Mouse (Mus musculus): ENCODE data around the gene Olfr520. TPM values are rescaled to one million over a fixed set of nuclear protein-coding genes. Genes with fewer than 3 reads are reported as not detected.
"Not testable (repeated sequence)": the region's sequence is repeated elsewhere in the genome, so short reads cannot be mapped to it uniquely, and the experiment has no call there.

Olfr520 gene
- polyA plus RNA-seq, 1 experiment, result not detected

DNA sequence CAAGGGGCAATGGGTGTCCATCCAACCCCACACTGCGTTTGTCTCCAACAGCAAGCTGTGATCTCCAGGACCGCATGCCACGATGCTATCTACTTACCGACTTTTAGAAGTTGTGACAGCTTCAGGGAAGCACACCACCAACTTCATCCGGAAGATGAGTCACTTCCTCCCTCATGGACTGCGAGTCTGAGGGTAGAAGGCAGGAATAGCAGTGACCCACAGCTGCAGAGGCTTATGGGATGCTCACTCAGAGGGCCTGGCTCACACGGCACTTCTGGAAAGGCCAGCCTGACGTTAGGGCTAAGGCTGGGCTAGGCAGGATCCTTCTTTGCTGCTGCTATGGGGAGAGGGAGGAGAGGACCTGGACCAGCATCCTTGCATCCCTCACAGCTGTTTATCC, 18.9 kb upstream of the Olfr520 start, which contains the start of gene Slco2b1:
TSS of gene Slco2b1 (minus strand) at position 175 of the 400 bp plus-strand sequence.
- Histone ChIP-seq H3K36me3 (ENCODE audit: control insufficient read depth, insufficient read depth, low read length) (no peaks in the 10 kb centered on the region), H3K27me3 (ENCODE audit: control insufficient read depth, insufficient read depth, low read length) (no peaks in the 10 kb centered on the region), H3K4me1 (ENCODE audit: control insufficient read depth, insufficient read depth, insufficient read length) (no peaks in the 10 kb centered on the region), H3K4me3 (ENCODE audit: extremely low read depth, insufficient read depth, insufficient read length) (no peak within 1 kb of the TSS), H3K27ac (ENCODE audit: insufficient read depth, low read length) (no peak within 1 kb of the TSS)
- DNase-seq (ENCODE audit: low read depth in 1 of 2, low spot score in 2 of 2), result no peak
- no peak for TF ChIP-seq CTCF (IDR thresholded peaks at IDR 0.05; ENCODE audit: extremely low read depth, insufficient read depth, insufficient read length, insufficient replicate concordance)
- no peak for TF ChIP-seq POLR2A (IDR thresholded peaks at IDR 0.05; ENCODE audit: low read depth, low read length)
- 47% methylated on average over 8 of the region's 8 CpGs for WGBS

DNA sequence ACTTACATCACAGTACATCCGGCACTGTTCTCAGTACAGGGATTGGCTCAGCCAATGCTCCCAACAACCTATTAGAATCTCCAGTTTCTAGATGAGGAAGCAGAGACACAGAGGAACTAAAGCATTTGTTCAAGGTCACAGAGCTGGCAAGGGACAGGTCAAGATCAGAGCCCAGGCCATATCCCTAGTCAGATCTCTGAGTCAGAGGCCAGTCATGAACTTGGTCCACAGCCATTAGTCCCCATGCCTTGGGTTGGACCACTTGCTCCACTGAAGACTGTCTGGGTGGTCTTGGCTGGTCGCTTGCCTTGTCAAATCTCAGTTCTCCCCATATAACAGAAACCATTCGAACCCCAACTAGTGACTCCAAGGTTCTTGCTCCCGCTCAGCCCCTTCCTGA, 17.6 kb upstream of the Olfr520 start:
- DNase-seq (ENCODE audit: low read depth in 1 of 2, low spot score in 2 of 2), result no peak
- H3K4me1 ChIP-seq (ENCODE audit: control insufficient read depth, insufficient read depth, insufficient read length), result no peaks in the 10 kb centered on the region
- 94% methylated on average over 4 of the region's 4 CpGs for WGBS

DNA sequence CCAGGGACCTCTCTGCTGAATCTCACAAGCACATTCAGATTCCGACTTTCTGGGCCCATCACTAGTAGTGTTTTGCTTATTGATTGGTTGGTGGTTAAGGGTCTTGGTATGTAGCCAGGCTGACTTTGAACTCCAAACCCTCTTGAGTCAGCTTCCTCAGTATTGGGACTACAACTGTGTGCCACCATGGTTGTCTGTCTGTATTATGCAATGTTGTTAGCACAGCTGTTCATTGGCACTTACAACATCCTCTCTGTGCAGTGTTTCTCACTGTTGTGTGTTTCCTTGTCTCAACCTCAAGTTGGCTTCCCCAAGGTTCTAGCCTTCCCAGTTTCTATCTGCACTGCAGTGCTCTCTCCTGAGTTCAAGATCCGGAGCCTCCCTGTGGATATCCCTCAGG, 13.5 kb upstream of the Olfr520 start:
- Histone ChIP-seq H3K4me3 (ENCODE audit: extremely low read depth, insufficient read depth, insufficient read length) (no peak overlapping the region), H3K36me3 (ENCODE audit: control insufficient read depth, insufficient read depth, low read length) (no peaks in the 10 kb centered on the region), H3K27me3 (ENCODE audit: control insufficient read depth, insufficient read depth, low read length) (no peaks in the 10 kb centered on the region), H3K27ac (ENCODE audit: insufficient read depth, low read length) (no peak overlapping the region), H3K4me1 (ENCODE audit: control insufficient read depth, insufficient read depth, insufficient read length) (no peaks in the 10 kb centered on the region)
- TF ChIP-seq CTCF (IDR thresholded peaks at IDR 0.05; ENCODE audit: extremely low read depth, insufficient read depth, insufficient read length, insufficient replicate concordance) (no peak), POLR2A (IDR thresholded peaks at IDR 0.05; ENCODE audit: low read depth, low read length) (no peak)
- DNase-seq (ENCODE audit: low read depth in 1 of 2, low spot score in 2 of 2), result no peak
- WGBS, result 75% methylated on average over 2 of the region's 2 CpGs

More for the DNA sequence above, 17.6 kb upstream of the Olfr520 start:
- Histone ChIP-seq H3K36me3 (ENCODE audit: control insufficient read depth, insufficient read depth, low read length) (no peaks in the 10 kb centered on the region), H3K27ac (ENCODE audit: insufficient read depth, low read length) (no peak overlapping the region), H3K27me3 (ENCODE audit: control insufficient read depth, insufficient read depth, low read length) (no peaks in the 10 kb centered on the region), H3K4me3 (ENCODE audit: extremely low read depth, insufficient read depth, insufficient read length) (no peak overlapping the region)
- TF ChIP-seq POLR2A (IDR thresholded peaks at IDR 0.05; ENCODE audit: low read depth, low read length) (no peak), CTCF (IDR thresholded peaks at IDR 0.05; ENCODE audit: extremely low read depth, insufficient read depth, insufficient read length, insufficient replicate concordance) (no peak)

DNA sequence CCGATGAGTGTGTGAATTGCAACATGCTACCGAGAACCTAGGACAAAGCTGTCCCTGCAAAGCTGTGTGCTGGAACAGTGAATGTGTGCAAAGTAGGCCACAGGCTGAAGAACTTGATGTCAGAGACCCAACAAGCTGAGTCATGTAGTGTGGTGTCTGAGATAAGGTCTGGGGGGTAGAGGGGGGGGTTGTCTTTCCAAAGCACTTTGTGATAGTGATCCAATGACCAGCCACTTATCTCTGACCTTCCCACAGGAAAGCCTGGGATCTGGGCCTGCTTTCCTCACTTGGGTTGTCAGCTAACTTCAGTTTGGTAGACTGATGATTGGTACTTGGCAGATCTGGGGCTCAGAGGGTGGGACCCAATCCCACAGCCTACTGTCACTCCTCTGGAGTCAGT, 4.5 kb downstream of the Olfr520 start:
- Histone ChIP-seq H3K36me3 (ENCODE audit: control insufficient read depth, insufficient read depth, low read length) (no peaks in the 10 kb centered on the region), H3K4me1 (ENCODE audit: control insufficient read depth, insufficient read depth, insufficient read length) (no peaks in the 10 kb centered on the region), H3K4me3 (ENCODE audit: extremely low read depth, insufficient read depth, insufficient read length) (no peak overlapping the region), H3K27ac (ENCODE audit: insufficient read depth, low read length) (no peak overlapping the region), H3K27me3 (ENCODE audit: control insufficient read depth, insufficient read depth, low read length) (no peaks in the 10 kb centered on the region; the same call in 1 of the 2 replicates)
- 75% methylated on average over 2 of the region's 2 CpGs for WGBS
- no peak for DNase-seq (ENCODE audit: low read depth in 1 of 2, low spot score in 2 of 2)
- TF ChIP-seq CTCF (IDR thresholded peaks at IDR 0.05; ENCODE audit: extremely low read depth, insufficient read depth, insufficient read length, insufficient replicate concordance) (no peak), POLR2A (IDR thresholded peaks at IDR 0.05; ENCODE audit: low read depth, low read length) (no peak)

DNA sequence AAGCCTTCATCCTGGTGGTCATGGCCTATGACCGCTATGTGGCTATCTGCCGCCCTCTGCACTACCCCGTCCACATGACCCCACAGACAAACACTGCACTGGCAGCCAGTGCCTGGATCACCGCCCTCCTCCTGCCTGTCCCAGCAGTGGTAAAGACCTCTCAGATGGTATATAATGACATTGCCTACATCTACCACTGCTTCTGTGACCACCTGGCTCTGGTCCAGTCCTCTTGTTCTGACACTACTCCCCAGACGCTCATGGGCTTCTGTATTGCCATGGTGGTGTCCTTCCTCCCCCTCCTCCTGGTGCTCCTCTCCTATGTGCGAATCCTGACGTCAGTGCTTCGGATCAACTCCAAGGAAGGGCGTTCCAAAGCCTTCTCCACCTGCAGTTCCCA, 5.4 kb downstream of the Olfr520 start:
- not testable (repeated sequence) for H3K36me3 ChIP-seq (ENCODE audit: control insufficient read depth, insufficient read depth, low read length); DNase-seq (ENCODE audit: low read depth in 1 of 2, low spot score in 2 of 2); H3K27ac ChIP-seq (ENCODE audit: insufficient read depth, low read length); H3K27me3 ChIP-seq (ENCODE audit: control insufficient read depth, insufficient read depth, low read length); H3K4me1 ChIP-seq (ENCODE audit: control insufficient read depth, insufficient read depth, insufficient read length); H3K4me3 ChIP-seq (ENCODE audit: extremely low read depth, insufficient read depth, insufficient read length)
- 92% methylated on average over 9 of the region's 9 CpGs for WGBS

DNA sequence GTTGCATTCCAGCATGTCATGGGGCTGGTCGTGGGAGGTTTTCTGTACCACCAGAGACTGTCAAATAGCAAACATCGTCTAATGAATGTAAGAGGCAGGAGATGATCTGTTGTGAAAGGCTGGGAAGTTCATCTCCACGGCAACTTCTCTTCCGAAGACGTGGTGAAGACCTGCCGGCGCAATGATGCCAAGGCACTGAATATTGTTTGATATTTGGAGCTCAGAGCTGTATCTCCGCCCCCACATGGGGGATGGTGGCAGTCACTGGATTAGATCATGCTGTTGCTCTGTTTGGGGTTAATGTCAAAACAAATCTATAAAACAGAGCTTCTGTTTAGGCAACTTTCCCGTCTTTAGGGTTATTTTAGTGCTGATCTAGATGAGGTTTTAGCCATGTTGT, 9.2 kb downstream of the Olfr520 start:
- no peaks in the 10 kb centered on the region for H3K4me1 ChIP-seq (ENCODE audit: control insufficient read depth, insufficient read depth, insufficient read length)

DNA sequence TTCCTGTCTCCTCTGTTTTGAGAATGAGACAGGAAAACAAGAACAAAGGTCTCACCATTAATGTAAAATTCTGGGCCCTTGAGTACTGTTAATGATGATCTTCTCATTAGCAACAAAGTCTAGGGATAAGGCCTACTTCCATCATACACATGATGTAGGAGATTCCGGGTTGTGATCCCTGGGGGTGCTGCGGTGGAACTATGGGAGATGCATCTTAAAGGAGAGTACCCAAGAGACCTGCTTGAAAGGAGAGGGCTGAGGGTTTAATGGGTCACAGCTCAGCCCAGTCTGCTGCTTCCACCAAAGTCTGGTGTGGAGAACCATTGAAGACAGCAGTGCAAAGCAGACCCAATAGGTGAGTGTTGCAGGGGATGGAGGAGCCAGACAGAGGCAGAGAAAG, 33.1 kb downstream of the Olfr520 start, which contains the start of gene Olfr521:
TSS of gene Olfr521 (plus strand) at position 301 of the 400 bp plus-strand sequence.
- no peak within 1 kb of the TSS for H3K27ac ChIP-seq (ENCODE audit: insufficient read depth, low read length)
- TF ChIP-seq CTCF (IDR thresholded peaks at IDR 0.05; ENCODE audit: extremely low read depth, insufficient read depth, insufficient read length, insufficient replicate concordance) (no peak), POLR2A (IDR thresholded peaks at IDR 0.05; ENCODE audit: low read depth, low read length) (no peak)
- H3K36me3 ChIP-seq (ENCODE audit: control insufficient read depth, insufficient read depth, low read length), result no peaks in the 10 kb centered on the region
- H3K27me3 ChIP-seq (ENCODE audit: control insufficient read depth, insufficient read depth, low read length), result no peaks in the 10 kb centered on the region
- DNase-seq (ENCODE audit: low read depth in 1 of 2, low spot score in 2 of 2), result no peak
- WGBS, result 89% methylated on average over 2 of the region's 2 CpGs
- H3K4me1 ChIP-seq (ENCODE audit: control insufficient read depth, insufficient read depth, insufficient read length), result no peaks in the 10 kb centered on the region
- no peak within 1 kb of the TSS for H3K4me3 ChIP-seq (ENCODE audit: extremely low read depth, insufficient read depth, insufficient read length)

More for the DNA sequence above, 9.2 kb downstream of the Olfr520 start:
- DNase-seq (ENCODE audit: low read depth in 1 of 2, low spot score in 2 of 2), result no peak
- H3K27me3 ChIP-seq (ENCODE audit: control insufficient read depth, insufficient read depth, low read length), result no peaks in the 10 kb centered on the region; the same call in none of the 2 replicates
- 77% methylated on average over 9 of the region's 9 CpGs for WGBS
- TF ChIP-seq CTCF (IDR thresholded peaks at IDR 0.05; ENCODE audit: extremely low read depth, insufficient read depth, insufficient read length, insufficient replicate concordance) (no peak), POLR2A (IDR thresholded peaks at IDR 0.05; ENCODE audit: low read depth, low read length) (no peak)
- no peaks in the 10 kb centered on the region for H3K36me3 ChIP-seq (ENCODE audit: control insufficient read depth, insufficient read depth, low read length)
- no peak overlapping the region for H3K4me3 ChIP-seq (ENCODE audit: extremely low read depth, insufficient read depth, insufficient read length)
- no peak overlapping the region for H3K27ac ChIP-seq (ENCODE audit: insufficient read depth, low read length)

Measured in spleen, adult 2 months (tissue).